Mouse (Mus musculus) bone marrow macrophage, adult 2 months (primary cell): ENCODE measurements around the gene Plekhf1. TPM values are rescaled to one million over a fixed set of nuclear protein-coding genes. Genes with fewer than 3 reads are reported as not detected.

ENCODE experiments used
- H3K27ac ChIP-seq: 2 replicates; pipeline ENCODE4 v1.5.1; 2012; ENCODE audit warnings: low read depth, low read length; ENCODE audit not compliant: insufficient read depth
- H3K4me1 ChIP-seq: 2 replicates; pipeline ENCODE4 v1.6.1; 2012; ENCODE audit warnings: low read length; ENCODE audit not compliant: control insufficient read depth, insufficient read depth
- H3K4me3 ChIP-seq: 2 replicates; pipeline ENCODE4 v1.5.1; 2012; ENCODE audit warnings: mild to moderate bottlenecking, low read length, moderate library complexity; ENCODE audit not compliant: insufficient read depth
- CTCF ChIP-seq: IDR thresholded peaks from 2 replicates; pipeline ENCODE4 v1.5.1; 2012; ENCODE audit warnings: low read depth, mild to moderate bottlenecking, low read length, moderate library complexity
- POLR2A ChIP-seq: IDR thresholded peaks from 2 replicates; pipeline ENCODE4 v1.6.1; 2012; ENCODE audit warnings: mild to moderate bottlenecking, low read depth, low read length, borderline replicate concordance
- polyA plus RNA-seq: library from polyadenylated mRNA; stranded (reverse); fragments of >200 nt; gene quantifications from 2 replicates; pipeline ENCODE4 v1.2.4, GENCODE M21; 2012; ENCODE audit not compliant: missing spikeins, insufficient read depth, insufficient read length

Plekhf1 gene
- polyA plus RNA-seq: 0.91 and 0.99 TPM in 2 replicates

- Histone ChIP-seq H3K4me3 (peak within 1 kb of the TSS; percentile 63), H3K27ac (no peak within 1 kb of the TSS), H3K4me1 (peaks cover 7% of the 10 kb centered on the region)
- TF ChIP-seq CTCF (no peak), POLR2A (no peak)
These were observed at the start of gene Plekhf1 for GRCm38 (mm10) chr7:38227900-38228298. Gene Plekhf1 (minus strand): TSS chr7:38228016.

- no peak overlapping the region for H3K4me3 ChIP-seq
- no peak overlapping the region for H3K27ac ChIP-seq
- TF ChIP-seq POLR2A: no peak
- TF ChIP-seq CTCF: no peak
- peaks cover 14% of the 10 kb centered on the region for H3K4me1 ChIP-seq
These were observed 44.7 kb upstream of the Plekhf1 start for GRCm38 (mm10) chr7:38272551-38272950.

- H3K27ac ChIP-seq: no peak overlapping the region
- peak overlapping the region; percentile 23 for H3K4me3 ChIP-seq
- peaks cover 18% of the 10 kb centered on the region for H3K4me1 ChIP-seq
- TF ChIP-seq POLR2A (no peak), CTCF (no peak)
These were observed 44.0 kb upstream of the Plekhf1 start for GRCm38 (mm10) chr7:38271859-38272258.

GRCm38 (mm10) chr7:38271511-38271811, 43.6 kb upstream of the Plekhf1 start:
- peaks cover 18% of the 10 kb centered on the region for H3K4me1 ChIP-seq
- H3K4me3 ChIP-seq: peak overlapping the region; percentile 87
- H3K27ac ChIP-seq: no peak overlapping the region
- no peak for TF ChIP-seq CTCF
- TF ChIP-seq POLR2A: no peak

- peak within 1 kb of the TSS; percentile 87 for H3K4me3 ChIP-seq
- H3K4me1 ChIP-seq: peaks cover 18% of the 10 kb centered on the region
- TF ChIP-seq CTCF: no peak
- H3K27ac ChIP-seq: no peak within 1 kb of the TSS
These were observed 43.1 kb upstream of the Plekhf1 start, which contains the start of gene Pop4 for GRCm38 (mm10) chr7:38270703-38271510. Gene Pop4 (minus strand): TSS chr7:38271423.

GRCm38 (mm10) chr7:38267006-38267680, 39.3 kb upstream of the Plekhf1 start:
- no peak for TF ChIP-seq POLR2A
- TF ChIP-seq CTCF: no peak
- H3K4me1 ChIP-seq: peaks cover 18% of the 10 kb centered on the region
- H3K4me3 ChIP-seq: no peak overlapping the region
- H3K27ac ChIP-seq: no peak overlapping the region

- no peak for TF ChIP-seq POLR2A
- no peak for TF ChIP-seq CTCF
These were observed 34.6 kb upstream of the Plekhf1 start for GRCm38 (mm10) chr7:38262406-38262805.

GRCm38 (mm10) chr7:38259631-38260030, 31.8 kb upstream of the Plekhf1 start:
- no peak overlapping the region for H3K4me3 ChIP-seq
- no peak for TF ChIP-seq CTCF
- TF ChIP-seq POLR2A: no peak
- no peak overlapping the region for H3K27ac ChIP-seq
- H3K4me1 ChIP-seq: no peaks in the 10 kb centered on the region

More at GRCm38 (mm10) chr7:38262406-38262805, 34.6 kb upstream of the Plekhf1 start:
- Histone ChIP-seq H3K4me1 (peaks cover 2% of the 10 kb centered on the region; the same call in 1 of the 2 replicates), H3K27ac (no peak overlapping the region), H3K4me3 (no peak overlapping the region)

- H3K4me1 ChIP-seq: no peaks in the 10 kb centered on the region
- H3K4me3 ChIP-seq: no peak overlapping the region
- TF ChIP-seq POLR2A (no peak), CTCF (no peak)
- no peak overlapping the region for H3K27ac ChIP-seq
These were observed 25.6 kb upstream of the Plekhf1 start for GRCm38 (mm10) chr7:38253441-38253840.
